Mouse (Mus musculus) lung, postnatal 0 days (tissue): Measurements from ENCODE around the gene Dnah3.

Experiments
- CTCF ChIP-seq: IDR thresholded peaks from 2 replicates; pipeline ENCODE4 v1.5.1; 2016; ENCODE audit warnings: antibody characterized with exemption, mild to moderate bottlenecking
- EP300 ChIP-seq: IDR thresholded peaks from 2 replicates; pipeline ENCODE4 v1.6.1; 2016; ENCODE audit warnings: antibody characterized with exemption, mild to moderate bottlenecking, control low read depth

DNA sequence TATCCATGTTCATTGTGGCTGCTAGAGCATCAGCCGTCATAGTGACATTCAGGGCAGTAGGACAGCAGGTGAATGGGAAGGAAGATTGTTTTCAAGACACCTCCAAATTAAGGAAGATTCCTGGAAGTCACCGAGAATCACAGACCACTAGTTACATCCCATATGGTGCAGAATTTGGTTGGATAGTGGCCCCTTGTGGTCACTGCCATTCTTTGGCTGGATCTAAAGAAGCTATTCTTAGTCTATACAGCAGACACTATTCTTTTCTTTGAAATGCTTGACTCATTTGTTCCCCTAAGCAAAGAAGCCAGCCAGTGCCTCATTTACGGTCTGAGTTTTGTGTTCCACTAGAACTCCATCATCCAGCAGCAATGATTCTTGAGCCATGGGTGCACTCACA, 9.9 kb upstream of the Dnah3 start:
- TF ChIP-seq CTCF, result peak; percentile 50
- no peak for TF ChIP-seq EP300
